Mouse (Mus musculus): Measurements from ENCODE around the gene Tmem86b.

GRCm38 (mm10) chr7:4658912-4659551 is 27.8 kb upstream of the Tmem86b start, which contains the start of gene Ppp6r1:
- TF ChIP-seq POLR2A (IDR thresholded peaks at IDR 0.05; ENCODE audit: control insufficient read depth, low read depth, low read length), result peak; percentile 95
- TF ChIP-seq CTCF (IDR thresholded peaks at IDR 0.05; ENCODE audit: control insufficient read depth, insufficient read depth, insufficient replicate concordance, low read depth, low read length), result no peak
